Mouse (Mus musculus) heart, adult 8-10 months (tissue): ENCODE results near the gene Cmas. TPM values are rescaled to one million over a fixed set of nuclear protein-coding genes. Genes with fewer than 3 reads are reported as not detected.

ENCODE experiments used
- total RNA-seq, 4 experiments: library from RNA; stranded (reverse); gene quantifications; 2 replicates each; pipeline ENCODE4 v1.2.4; 2022

Gene Cmas
- total RNA-seq, 4 experiments from 2014 or later: 32.7 to 38.9 (median 36.0) TPM

Other genes starting within 250 kb of the Cmas start
- 1,000 to 10,000 TPM; 3,276 to 3,540 (median 3,455) TPM for gene Ldhb, start 248.7 kb upstream of the Cmas start, total RNA-seq
- 10 to 100 TPM; 16.2 to 25.0 (median 18.3) TPM for gene Kcnj8, start 185.1 kb upstream of the Cmas start, total RNA-seq
- gene Abcc9, start 54.4 kb upstream of the Cmas start, total RNA-seq: 100 to 1,000 TPM; 229 to 268 (median 246) TPM
- gene Sult6b2, start 47.8 kb downstream of the Cmas start, total RNA-seq: under 1 TPM in 1 of 4 experiments, not detected in 3; 0.24 TPM
- under 1 TPM; 0.09 to 0.25 (median 0.17) TPM for gene St8sia1, start 207.8 kb downstream of the Cmas start, total RNA-seq